10 mouse cellular contexts compared by ENCODE assay signal in genomic region chrX:11444261-11444725, GRCm38 (mm10).
DNase-seq lines count a peak whose midpoint lies in the region; ATAC-seq and TF ChIP-seq lines count a peak whose summit lies in the region.
"Had no signal": no experiment of that assay in that cellular context is flagged by ENCODE, and none has a peak within 500 bp of the region (broad histone marks: within the 10 kb centered on the region; RNA-seq: fewer than 3 reads in every experiment).

No protein-coding gene starts in this region.

- no peaks in the 10 kb centered on the region for H3K9me3 ChIP-seq in heart, embryonic 10.5 days
- no peaks in the 10 kb centered on the region for H3K9me3 ChIP-seq in kidney, postnatal 0 days (replicated peaks; ENCODE audit: low read length)
- H3K9me3 ChIP-seq in midbrain, embryonic 14.5 days (ENCODE audit: control insufficient read depth, low read length), result no peaks in the 10 kb centered on the region
- H3K9me3 ChIP-seq: embryonic facial prominence, embryonic 15.5 days had no signal

- no peak for TF ChIP-seq CTCF in kidney, postnatal 0 days (IDR thresholded peaks at IDR 0.05; ENCODE audit: low read depth)

- H3K36me3 ChIP-seq in heart, embryonic 10.5 days, result no peaks in the 10 kb centered on the region
- no peaks in the 10 kb centered on the region for H3K36me3 ChIP-seq in kidney, postnatal 0 days (ENCODE audit: insufficient read depth, low read length)
- no peaks in the 10 kb centered on the region for H3K36me3 ChIP-seq in midbrain, embryonic 14.5 days (ENCODE audit: control insufficient read depth, insufficient read depth, low read length)
- H3K36me3 ChIP-seq: embryonic facial prominence, embryonic 15.5 days had no signal

- peak; percentile 96 for DNase-seq in heart, adult 11 months
- DNase-seq in heart, embryonic 10.5 days (ENCODE audit: low spot score), result no peak
- DNase-seq in adrenal gland, postnatal 25 days, result peak; percentile 36
- peak; percentile 29 for DNase-seq in heart, adult 8-10 months (ENCODE audit: low spot score)
- peak; percentile 54 for DNase-seq in kidney, postnatal 0 days (ENCODE audit: low spot score)
- no peak for DNase-seq in neural tube, embryonic 10.5 days (ENCODE audit: extremely low spot score, low spot score)
- no peak for DNase-seq in midbrain, embryonic 14.5 days
- DNase-seq in spleen, adult 18-20 months, result no peak

- peaks cover 8% of the 10 kb centered on the region; the same call in 1 of the 2 replicates for H3K4me1 ChIP-seq in heart, embryonic 10.5 days
- H3K4me1 ChIP-seq in kidney, postnatal 0 days (replicated peaks; ENCODE audit: insufficient read depth, low read length), result no peaks in the 10 kb centered on the region
- no peaks in the 10 kb centered on the region; the same call in 1 of the 2 replicates for H3K4me1 ChIP-seq in midbrain, embryonic 14.5 days (ENCODE audit: control insufficient read depth, insufficient read depth, low read length)
- H3K4me1 ChIP-seq: embryonic facial prominence, embryonic 15.5 days had no signal

- H3K4me2 ChIP-seq in kidney, postnatal 0 days (ENCODE audit: low read length), result no peak overlapping the region
- H3K4me2 ChIP-seq in midbrain, embryonic 14.5 days (ENCODE audit: low read length), result no peak overlapping the region
- H3K4me2 ChIP-seq: embryonic facial prominence, embryonic 15.5 days had no signal

- no peak overlapping the region for H3K4me3 ChIP-seq in heart, embryonic 10.5 days
- H3K4me3 ChIP-seq in kidney, postnatal 0 days (replicated peaks; ENCODE audit: low read depth, low read length), result no peak overlapping the region
- H3K4me3 ChIP-seq in midbrain, embryonic 14.5 days (replicated peaks; ENCODE audit: low read depth, low read length), result no peak overlapping the region
- H3K4me3 ChIP-seq: embryonic facial prominence, embryonic 15.5 days had no signal

- H3K27ac ChIP-seq in heart, embryonic 10.5 days, result no peak overlapping the region
- no peak overlapping the region for H3K27ac ChIP-seq in kidney, postnatal 0 days
- H3K27ac ChIP-seq in midbrain, embryonic 14.5 days (replicated peaks; ENCODE audit: low read depth, low read length), result no peak overlapping the region
- H3K27ac ChIP-seq: embryonic facial prominence, embryonic 15.5 days; macrophage had no signal

- H3K9ac ChIP-seq in kidney, postnatal 0 days (ENCODE audit: low read depth, low read length), result no peak overlapping the region
- no peak overlapping the region for H3K9ac ChIP-seq in midbrain, embryonic 14.5 days (replicated peaks; ENCODE audit: low read length)
- H3K9ac ChIP-seq: embryonic facial prominence, embryonic 15.5 days had no signal

- peaks cover 53% of the 10 kb centered on the region for H3K27me3 ChIP-seq in heart, embryonic 10.5 days (ENCODE audit: insufficient read depth, poor library complexity, severe bottlenecking)
- H3K27me3 ChIP-seq in kidney, postnatal 0 days (ENCODE audit: insufficient read depth, low read length), result no peaks in the 10 kb centered on the region
- H3K27me3 ChIP-seq in midbrain, embryonic 14.5 days (ENCODE audit: control insufficient read depth, insufficient read depth, low read length), result no peaks in the 10 kb centered on the region

- peak; percentile 54; the same call in 1 of the 2 replicates for ATAC-seq in kidney, postnatal 0 days (replicated peaks; ENCODE audit: low FRiP score, low read depth)
- no peak for ATAC-seq in midbrain, embryonic 14.5 days (ENCODE audit: low FRiP score, low TSS enrichment)

- 61% methylated on average over 10 of the region's 10 CpGs for WGBS in heart, embryonic 10.5 days
- 64% methylated on average over 10 of the region's 10 CpGs for WGBS in kidney, postnatal 0 days
- 63% methylated on average over 10 of the region's 10 CpGs for WGBS in midbrain, embryonic 14.5 days

Comparison
In these comparisons a context has a peak if more than half of its experiments do, and no peak if none do; other contexts are left out.
1. DNase-seq: peak in heart, adult 11 months (single experiment), adrenal gland, postnatal 25 days (single experiment), heart, adult 8-10 months (single experiment) and kidney, postnatal 0 days (single experiment); none in heart, embryonic 10.5 days (single experiment), neural tube, embryonic 10.5 days (single experiment), midbrain, embryonic 14.5 days (single experiment) and spleen, adult 18-20 months (0 of 2).